Mouse (Mus musculus): ENCODE measurements at regions not wholly inside any gene's neighbourhood (a gene's known extent, or its start where the extent isn't known, plus 50 kb on each side); places are given as distances from the start of the nearest gene placed in this dataset.
A peak's percentile ranks its signal among the peaks of the same experiment; 100 is the strongest.

DNA sequence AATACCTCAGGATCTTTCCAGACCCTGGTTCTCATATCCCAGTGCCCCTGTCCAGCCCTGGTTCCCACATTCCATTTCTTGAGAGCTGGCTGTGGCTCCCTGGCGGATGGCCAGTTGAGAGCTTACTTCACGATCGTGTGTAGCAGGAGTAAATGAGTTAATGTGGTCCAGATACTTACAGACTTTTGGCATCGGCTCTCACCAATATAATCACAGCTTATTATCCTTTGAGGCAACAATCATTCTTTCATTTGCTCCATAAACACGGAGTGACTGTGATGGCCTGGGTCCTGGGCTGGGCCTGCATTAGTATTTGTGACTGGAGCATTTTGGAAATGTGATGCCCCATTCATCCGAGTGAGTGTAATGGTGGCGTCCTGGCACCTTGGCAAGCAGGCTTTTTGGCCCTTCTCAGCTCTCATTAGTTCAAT, 103.5 kb downstream of the Btg1 start:
- Histone ChIP-seq H3K4me3 (ENCODE audit: insufficient read depth, low read depth, low read length) (no peak overlapping the region), H3K4me1 (ENCODE audit: control insufficient read depth, insufficient read depth, low read length) (no peaks in the 10 kb centered on the region; the same call in 1 of the 2 replicates), H3K9ac (ENCODE audit: low read depth, low read length) (no peak overlapping the region), H3K27me3 (ENCODE audit: control insufficient read depth, insufficient read depth, low read length) (no peaks in the 10 kb centered on the region), H3K27ac (replicated peaks; ENCODE audit: insufficient read depth, low read depth, low read length) (no peak overlapping the region), H3K79me2 (ENCODE audit: control insufficient read depth, insufficient read depth, low read length) (no peaks in the 10 kb centered on the region), H3K36me3 (ENCODE audit: control insufficient read depth, insufficient read depth, low read length) (no peaks in the 10 kb centered on the region)
- DNase-seq (ENCODE audit: extremely low read depth, low read depth, low spot score), result no peak
- WGBS, result 87% methylated on average over 7 of the region's 7 CpGs
- TF ChIP-seq CTCF (IDR thresholded peaks at IDR 0.05; ENCODE audit: low read depth, low read length) (no peak), POLR2A (IDR thresholded peaks at IDR 0.05; ENCODE audit: extremely low read depth, insufficient read depth, low read length) (no peak)

DNA sequence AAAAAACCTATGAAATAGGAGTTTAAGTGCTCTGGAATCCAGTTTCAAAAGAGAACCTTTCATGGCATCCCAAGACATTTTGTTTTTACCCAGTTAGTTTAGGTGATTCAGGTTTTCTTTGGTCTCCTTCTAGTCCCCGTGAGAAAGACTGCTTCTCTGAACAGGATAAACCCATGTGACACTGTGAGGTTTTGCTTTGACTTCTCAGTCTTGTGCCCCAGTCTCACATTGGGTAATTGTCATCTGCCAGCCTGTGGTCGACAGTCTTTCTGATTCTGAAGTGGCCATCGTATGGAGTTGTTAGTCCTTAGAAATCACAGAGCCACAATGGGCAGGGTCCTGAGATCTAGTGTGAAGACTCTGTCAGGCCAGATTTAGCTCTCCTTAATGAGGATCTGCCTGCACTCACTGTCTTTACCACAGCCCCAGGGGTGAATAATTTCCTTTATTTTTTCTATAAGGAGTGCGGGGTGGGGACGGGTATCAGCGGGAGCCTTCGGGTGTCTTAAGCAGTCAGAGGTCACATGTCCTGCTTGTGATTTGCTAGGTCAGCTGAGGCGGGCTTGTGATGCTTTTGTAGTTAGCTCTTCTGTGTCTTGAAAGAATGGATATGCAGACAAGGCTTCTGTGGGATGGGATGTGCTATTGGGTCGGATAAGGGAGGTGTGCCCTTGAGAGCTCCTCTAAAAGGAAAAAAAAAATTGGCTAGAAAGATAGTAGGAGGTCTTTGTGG, 104.3 kb downstream of the Btg1 start:
- H3K9ac ChIP-seq (ENCODE audit: low read depth, low read length), result no peak overlapping the region
- H3K79me2 ChIP-seq (ENCODE audit: control insufficient read depth, insufficient read depth, low read length), result no peaks in the 10 kb centered on the region
- H3K27me3 ChIP-seq (ENCODE audit: control insufficient read depth, insufficient read depth, low read length), result no peaks in the 10 kb centered on the region
- H3K36me3 ChIP-seq (ENCODE audit: control insufficient read depth, insufficient read depth, low read length), result no peaks in the 10 kb centered on the region
- TF ChIP-seq POLR2A (IDR thresholded peaks at IDR 0.05; ENCODE audit: extremely low read depth, insufficient read depth, low read length) (no peak), CTCF (IDR thresholded peaks at IDR 0.05; ENCODE audit: low read depth, low read length) (no peak)
- no peak for DNase-seq (ENCODE audit: extremely low read depth, low read depth, low spot score)
- no peak overlapping the region for H3K27ac ChIP-seq (replicated peaks; ENCODE audit: insufficient read depth, low read depth, low read length)
- 87% methylated on average over 9 of the region's 9 CpGs for WGBS
- no peaks in the 10 kb centered on the region; the same call in 1 of the 2 replicates for H3K4me1 ChIP-seq (ENCODE audit: control insufficient read depth, insufficient read depth, low read length)
- H3K4me3 ChIP-seq (ENCODE audit: insufficient read depth, low read depth, low read length), result no peak overlapping the region

- no peaks in the 10 kb centered on the region; the same call in 1 of the 2 replicates for H3K4me1 ChIP-seq (ENCODE audit: control insufficient read depth, insufficient read depth, low read length)
- no peak overlapping the region for H3K4me3 ChIP-seq (ENCODE audit: insufficient read depth, low read depth, low read length)
- H3K9ac ChIP-seq (ENCODE audit: low read depth, low read length), result no peak overlapping the region
- no peaks in the 10 kb centered on the region for H3K27me3 ChIP-seq (ENCODE audit: control insufficient read depth, insufficient read depth, low read length)
- no peak for TF ChIP-seq CTCF (IDR thresholded peaks at IDR 0.05; ENCODE audit: low read depth, low read length)
- TF ChIP-seq POLR2A (IDR thresholded peaks at IDR 0.05; ENCODE audit: extremely low read depth, insufficient read depth, low read length), result no peak
- WGBS, result 24% methylated on average over 9 of the region's 9 CpGs
- peak; percentile 79 for DNase-seq (ENCODE audit: extremely low read depth, low read depth, low spot score)
- no peaks in the 10 kb centered on the region for H3K79me2 ChIP-seq (ENCODE audit: control insufficient read depth, insufficient read depth, low read length)
- no peaks in the 10 kb centered on the region for H3K36me3 ChIP-seq (ENCODE audit: control insufficient read depth, insufficient read depth, low read length)
- H3K27ac ChIP-seq (replicated peaks; ENCODE audit: insufficient read depth, low read depth, low read length), result no peak overlapping the region
Measured at GRCm38 (mm10) chr10:96722491-96722890, 105.7 kb downstream of the Btg1 start.

DNA sequence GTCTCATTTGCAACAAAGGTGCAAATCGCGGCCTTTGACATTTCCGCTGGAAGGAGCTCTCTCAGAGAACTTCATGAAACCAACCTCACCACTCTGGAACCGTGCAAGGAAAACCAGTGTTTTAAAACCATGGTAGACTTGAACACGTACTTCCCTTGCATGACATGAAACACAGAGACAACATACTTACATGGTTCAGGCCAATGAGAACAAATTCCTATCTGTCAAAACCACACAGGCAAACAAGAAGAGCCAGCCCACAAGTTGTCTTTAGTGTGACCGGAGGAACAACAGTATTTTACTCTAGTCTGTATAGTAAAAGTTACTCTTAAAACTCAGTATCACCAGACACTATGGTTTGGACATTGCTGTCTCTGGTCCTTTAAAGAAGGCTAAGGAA, 106.3 kb downstream of the Btg1 start:
- no peaks in the 10 kb centered on the region for H3K36me3 ChIP-seq (ENCODE audit: control insufficient read depth, insufficient read depth, low read length)

GRCm38 (mm10) chr10:96724436-96725175, 107.8 kb downstream of the Btg1 start:
- no peak for TF ChIP-seq CTCF (IDR thresholded peaks at IDR 0.05; ENCODE audit: low read depth, low read length)
- TF ChIP-seq POLR2A (IDR thresholded peaks at IDR 0.05; ENCODE audit: extremely low read depth, insufficient read depth, low read length), result no peak
- Histone ChIP-seq H3K36me3 (ENCODE audit: control insufficient read depth, insufficient read depth, low read length) (no peaks in the 10 kb centered on the region), H3K9ac (ENCODE audit: low read depth, low read length) (no peak overlapping the region), H3K4me1 (ENCODE audit: control insufficient read depth, insufficient read depth, low read length) (no peaks in the 10 kb centered on the region; the same call in 1 of the 2 replicates), H3K27ac (replicated peaks; ENCODE audit: insufficient read depth, low read depth, low read length) (no peak overlapping the region), H3K27me3 (ENCODE audit: control insufficient read depth, insufficient read depth, low read length) (no peaks in the 10 kb centered on the region), H3K79me2 (ENCODE audit: control insufficient read depth, insufficient read depth, low read length) (no peaks in the 10 kb centered on the region), H3K4me3 (ENCODE audit: insufficient read depth, low read depth, low read length) (no peak overlapping the region)
- no peak for DNase-seq (ENCODE audit: extremely low read depth, low read depth, low spot score)
- WGBS, result 63% methylated on average over 11 of the region's 11 CpGs

More for the DNA sequence above, 106.3 kb downstream of the Btg1 start:
- DNase-seq (ENCODE audit: extremely low read depth, low read depth, low spot score), result no peak
- TF ChIP-seq CTCF (IDR thresholded peaks at IDR 0.05; ENCODE audit: low read depth, low read length) (no peak), POLR2A (IDR thresholded peaks at IDR 0.05; ENCODE audit: extremely low read depth, insufficient read depth, low read length) (no peak)
- Histone ChIP-seq H3K27me3 (ENCODE audit: control insufficient read depth, insufficient read depth, low read length) (no peaks in the 10 kb centered on the region), H3K4me3 (ENCODE audit: insufficient read depth, low read depth, low read length) (no peak overlapping the region), H3K27ac (replicated peaks; ENCODE audit: insufficient read depth, low read depth, low read length) (no peak overlapping the region), H3K9ac (ENCODE audit: low read depth, low read length) (no peak overlapping the region), H3K4me1 (ENCODE audit: control insufficient read depth, insufficient read depth, low read length) (no peaks in the 10 kb centered on the region; the same call in 1 of the 2 replicates), H3K79me2 (ENCODE audit: control insufficient read depth, insufficient read depth, low read length) (no peaks in the 10 kb centered on the region)
- 96% methylated on average over 6 of the region's 6 CpGs for WGBS

Data from liver, adult 2 months (tissue).